Mouse (Mus musculus): ENCODE measurements around the gene N4bp1. TPM values are rescaled to one million over a fixed set of nuclear protein-coding genes. Genes with fewer than 3 reads are reported as not detected.

The N4bp1 gene
- polyA plus RNA-seq, 1 experiment, result 6.7 TPM

DNA sequence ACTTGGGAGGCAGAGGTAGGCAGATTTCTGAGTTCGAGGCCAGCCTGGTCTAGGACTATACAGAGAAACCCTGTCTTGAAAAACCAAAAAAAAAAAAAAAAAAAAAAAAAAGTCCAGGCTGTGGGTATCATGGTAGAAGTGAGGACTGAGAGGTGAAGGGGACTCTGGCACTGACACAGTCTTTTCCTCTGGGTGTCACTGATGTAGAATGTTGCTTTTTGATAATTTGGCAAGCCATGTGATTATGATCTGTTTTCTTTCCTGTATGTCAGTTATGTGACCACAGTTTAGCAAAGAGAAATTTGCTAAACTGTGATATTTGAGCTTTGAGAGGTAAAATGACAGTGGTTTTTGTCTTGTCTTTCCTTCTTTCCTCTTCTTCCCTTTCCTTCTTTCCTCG, 47.8 kb downstream of the N4bp1 start:
- no peaks in the 10 kb centered on the region for H3K27me3 ChIP-seq (ENCODE audit: control insufficient read depth, insufficient read depth, low read length)
- no peaks in the 10 kb centered on the region; the same call in 1 of the 2 replicates for H3K36me3 ChIP-seq (ENCODE audit: control insufficient read depth, insufficient read depth, low read length)
- H3K4me3 ChIP-seq (ENCODE audit: control insufficient read depth, low read depth, low read length), result no peak overlapping the region
- TF ChIP-seq CTCF (IDR thresholded peaks at IDR 0.05; ENCODE audit: control insufficient read depth, insufficient read depth, insufficient replicate concordance, low read depth, low read length) (no peak), POLR2A (IDR thresholded peaks at IDR 0.05; ENCODE audit: control insufficient read depth, low read depth, low read length) (no peak)
- H3K27ac ChIP-seq (ENCODE audit: control insufficient read depth, insufficient read depth, low read depth, low read length), result no peak overlapping the region
- H3K4me1 ChIP-seq (ENCODE audit: control insufficient read depth, insufficient read depth, low read length), result peaks cover 7% of the 10 kb centered on the region

DNA sequence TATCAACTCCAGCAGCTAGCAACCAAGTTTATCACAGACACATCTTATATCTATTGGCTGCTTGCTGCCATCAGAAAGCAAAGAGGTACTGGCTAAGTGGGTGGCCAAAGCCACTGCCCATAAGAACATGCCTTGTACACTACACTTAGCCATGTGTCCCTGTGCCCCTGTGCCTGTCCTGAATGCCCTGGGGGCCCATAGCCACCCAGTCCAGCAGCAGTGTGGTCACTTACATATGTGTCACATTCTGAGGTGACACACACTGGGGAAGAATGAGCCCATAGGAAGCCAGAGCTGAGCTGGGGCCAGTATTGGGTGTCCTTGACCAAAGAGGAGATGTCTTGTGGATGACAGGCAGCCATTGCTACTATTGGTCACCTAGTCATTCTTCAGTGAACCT, 49.2 kb downstream of the N4bp1 start:
- Histone ChIP-seq H3K4me3 (ENCODE audit: control insufficient read depth, low read depth, low read length) (no peak overlapping the region), H3K27me3 (ENCODE audit: control insufficient read depth, insufficient read depth, low read length) (no peaks in the 10 kb centered on the region), H3K27ac (ENCODE audit: control insufficient read depth, insufficient read depth, low read depth, low read length) (no peak overlapping the region), H3K4me1 (ENCODE audit: control insufficient read depth, insufficient read depth, low read length) (peaks cover 5% of the 10 kb centered on the region), H3K36me3 (ENCODE audit: control insufficient read depth, insufficient read depth, low read length) (no peaks in the 10 kb centered on the region)
- TF ChIP-seq CTCF (IDR thresholded peaks at IDR 0.05; ENCODE audit: control insufficient read depth, insufficient read depth, insufficient replicate concordance, low read depth, low read length), result no peak
- no peak for TF ChIP-seq POLR2A (IDR thresholded peaks at IDR 0.05; ENCODE audit: control insufficient read depth, low read depth, low read length)

DNA sequence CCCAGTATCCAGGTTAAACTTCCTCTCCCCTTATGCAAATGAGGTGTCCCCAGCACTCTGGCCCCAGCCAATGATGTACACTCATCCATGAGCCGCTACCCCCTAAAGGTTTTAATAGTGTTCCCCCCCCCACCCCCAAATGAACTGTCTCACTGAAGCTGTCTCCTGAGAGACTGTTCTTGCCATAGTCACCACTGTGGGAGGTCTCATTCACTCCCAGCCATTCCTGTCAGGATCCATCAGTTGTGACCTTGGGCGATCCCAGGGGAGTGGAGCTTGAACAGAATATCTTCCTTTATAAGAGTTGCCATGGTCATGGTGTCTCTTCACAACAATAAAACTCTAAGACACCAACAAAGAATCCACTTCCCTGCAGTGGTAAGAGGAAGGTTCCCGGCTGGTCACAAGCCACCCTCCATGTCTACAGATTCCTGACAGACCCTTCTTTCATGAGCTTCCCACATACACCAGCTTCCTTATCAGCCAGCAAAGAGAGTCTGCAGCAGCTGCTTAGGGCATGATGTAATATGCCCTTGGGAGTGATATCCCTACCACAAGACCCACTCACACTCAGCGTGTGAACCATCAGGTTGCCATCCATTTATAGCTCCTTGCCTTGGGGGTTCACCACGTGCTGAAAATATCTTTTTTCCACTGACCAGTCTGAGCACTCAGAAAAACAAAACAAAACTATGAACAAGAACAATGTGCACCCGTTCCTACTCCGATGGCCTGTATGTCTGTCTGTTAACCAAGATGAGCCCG, 50.4 kb downstream of the N4bp1 start:
- H3K27ac ChIP-seq (ENCODE audit: control insufficient read depth, insufficient read depth, low read depth, low read length), result no peak overlapping the region
- no peak overlapping the region for H3K4me3 ChIP-seq (ENCODE audit: control insufficient read depth, low read depth, low read length)
- no peak for TF ChIP-seq CTCF (IDR thresholded peaks at IDR 0.05; ENCODE audit: control insufficient read depth, insufficient read depth, insufficient replicate concordance, low read depth, low read length)
- TF ChIP-seq POLR2A (IDR thresholded peaks at IDR 0.05; ENCODE audit: control insufficient read depth, low read depth, low read length), result no peak
- H3K27me3 ChIP-seq (ENCODE audit: control insufficient read depth, insufficient read depth, low read length), result no peaks in the 10 kb centered on the region
- no peaks in the 10 kb centered on the region for H3K36me3 ChIP-seq (ENCODE audit: control insufficient read depth, insufficient read depth, low read length)
- H3K4me1 ChIP-seq (ENCODE audit: control insufficient read depth, insufficient read depth, low read length), result no peaks in the 10 kb centered on the region

DNA sequence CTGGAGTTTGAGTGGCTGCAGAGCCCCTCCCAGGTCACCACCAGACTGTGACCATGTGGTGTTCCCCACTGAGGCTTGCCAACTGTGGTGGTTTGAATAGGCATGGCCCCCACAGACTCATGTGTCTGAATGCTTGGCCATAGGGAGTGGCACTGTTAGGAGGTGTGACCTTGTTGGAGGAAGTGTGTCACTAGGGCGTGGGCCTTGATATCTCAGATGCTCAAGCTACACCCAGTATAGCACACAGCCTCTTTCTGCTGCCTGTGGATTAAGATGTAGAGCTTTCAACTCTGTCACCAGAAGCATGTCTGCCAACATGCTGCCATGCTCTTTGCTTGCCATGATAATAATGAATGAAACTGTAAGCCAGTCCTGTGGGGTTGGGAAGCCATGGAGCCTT, 51.1 kb downstream of the N4bp1 start:
- Histone ChIP-seq H3K27ac (ENCODE audit: control insufficient read depth, insufficient read depth, low read depth, low read length) (no peak overlapping the region), H3K4me3 (ENCODE audit: control insufficient read depth, low read depth, low read length) (no peak overlapping the region), H3K36me3 (ENCODE audit: control insufficient read depth, insufficient read depth, low read length) (no peaks in the 10 kb centered on the region), H3K4me1 (ENCODE audit: control insufficient read depth, insufficient read depth, low read length) (no peaks in the 10 kb centered on the region), H3K27me3 (ENCODE audit: control insufficient read depth, insufficient read depth, low read length) (no peaks in the 10 kb centered on the region)
- TF ChIP-seq POLR2A (IDR thresholded peaks at IDR 0.05; ENCODE audit: control insufficient read depth, low read depth, low read length) (no peak), CTCF (IDR thresholded peaks at IDR 0.05; ENCODE audit: control insufficient read depth, insufficient read depth, insufficient replicate concordance, low read depth, low read length) (no peak)

DNA sequence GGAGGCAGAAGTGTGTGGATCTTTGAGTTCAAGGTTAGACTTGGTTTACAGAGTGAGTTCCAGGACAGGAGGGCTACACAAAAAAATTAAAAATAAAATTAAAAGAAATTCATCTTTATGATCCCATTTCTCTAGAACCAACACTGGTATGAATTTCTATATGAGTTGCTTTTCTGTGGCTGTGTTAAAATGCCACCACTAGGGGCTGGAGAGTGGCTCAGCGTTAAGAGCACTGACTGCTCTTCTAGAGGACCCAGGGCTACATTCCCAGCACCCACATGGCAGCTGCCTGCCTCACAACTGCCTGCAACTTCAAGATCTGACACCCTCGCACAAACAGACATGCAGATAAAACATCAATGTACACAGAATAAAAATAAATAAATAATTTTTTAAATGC, 56.1 kb downstream of the N4bp1 start:
- TF ChIP-seq CTCF (IDR thresholded peaks at IDR 0.05; ENCODE audit: control insufficient read depth, insufficient read depth, insufficient replicate concordance, low read depth, low read length), result no peak
- no peaks in the 10 kb centered on the region for H3K4me1 ChIP-seq (ENCODE audit: control insufficient read depth, insufficient read depth, low read length)
- no peak overlapping the region for H3K4me3 ChIP-seq (ENCODE audit: control insufficient read depth, low read depth, low read length)

DNA sequence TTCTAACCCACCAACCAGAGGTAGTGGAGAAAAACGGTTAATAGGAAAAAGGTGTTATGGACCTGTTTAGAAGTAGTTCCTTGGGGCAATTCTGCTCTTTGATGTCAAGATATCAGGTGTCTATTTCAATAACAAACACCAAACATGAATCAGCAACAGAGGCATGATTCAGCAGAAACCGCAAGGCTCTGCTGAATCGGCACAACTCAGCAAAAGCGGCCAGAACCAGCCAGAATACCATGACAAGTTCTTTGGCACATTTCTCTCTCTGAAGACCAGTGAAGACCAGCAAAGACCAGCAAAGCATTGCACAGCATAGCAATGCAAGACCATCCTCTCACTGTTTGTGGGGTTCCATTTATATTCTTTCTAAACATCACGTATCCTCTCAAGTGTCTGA, 57.9 kb downstream of the N4bp1 start:
- Histone ChIP-seq H3K4me1 (ENCODE audit: control insufficient read depth, insufficient read depth, low read length) (no peaks in the 10 kb centered on the region), H3K27me3 (ENCODE audit: control insufficient read depth, insufficient read depth, low read length) (no peaks in the 10 kb centered on the region), H3K36me3 (ENCODE audit: control insufficient read depth, insufficient read depth, low read length) (no peaks in the 10 kb centered on the region), H3K27ac (ENCODE audit: control insufficient read depth, insufficient read depth, low read depth, low read length) (no peak overlapping the region), H3K4me3 (ENCODE audit: control insufficient read depth, low read depth, low read length) (no peak overlapping the region)
- TF ChIP-seq POLR2A (IDR thresholded peaks at IDR 0.05; ENCODE audit: control insufficient read depth, low read depth, low read length) (no peak), CTCF (IDR thresholded peaks at IDR 0.05; ENCODE audit: control insufficient read depth, insufficient read depth, insufficient replicate concordance, low read depth, low read length) (no peak)

More for the DNA sequence above, 56.1 kb downstream of the N4bp1 start:
- Histone ChIP-seq H3K27ac (ENCODE audit: control insufficient read depth, insufficient read depth, low read depth, low read length) (no peak overlapping the region), H3K27me3 (ENCODE audit: control insufficient read depth, insufficient read depth, low read length) (no peaks in the 10 kb centered on the region), H3K36me3 (ENCODE audit: control insufficient read depth, insufficient read depth, low read length) (no peaks in the 10 kb centered on the region)

DNA sequence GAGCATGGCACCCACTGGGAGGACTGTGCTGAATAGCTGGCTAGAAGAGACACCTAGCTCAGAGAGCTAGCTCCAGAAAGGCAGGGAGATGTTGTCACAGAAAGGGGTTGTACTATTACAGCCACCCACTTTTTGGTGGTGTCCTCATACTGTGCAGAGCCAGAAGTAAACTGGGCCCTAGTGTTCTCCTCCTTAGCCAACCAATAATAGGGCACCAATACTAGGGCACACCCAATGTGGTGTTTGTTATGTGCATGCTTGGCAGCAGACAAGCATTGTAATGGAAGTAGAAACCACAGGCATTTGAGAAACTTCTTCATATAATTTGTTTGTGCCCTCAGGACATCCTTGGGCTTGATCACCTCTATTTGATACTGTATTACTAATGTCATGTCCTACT, 58.5 kb downstream of the N4bp1 start:
- no peak overlapping the region for H3K4me3 ChIP-seq (ENCODE audit: control insufficient read depth, low read depth, low read length)
- H3K4me1 ChIP-seq (ENCODE audit: control insufficient read depth, insufficient read depth, low read length), result no peaks in the 10 kb centered on the region
- H3K27ac ChIP-seq (ENCODE audit: control insufficient read depth, insufficient read depth, low read depth, low read length), result no peak overlapping the region
- TF ChIP-seq POLR2A (IDR thresholded peaks at IDR 0.05; ENCODE audit: control insufficient read depth, low read depth, low read length) (no peak), CTCF (IDR thresholded peaks at IDR 0.05; ENCODE audit: control insufficient read depth, insufficient read depth, insufficient replicate concordance, low read depth, low read length) (no peak)
- no peaks in the 10 kb centered on the region for H3K27me3 ChIP-seq (ENCODE audit: control insufficient read depth, insufficient read depth, low read length)
- no peaks in the 10 kb centered on the region for H3K36me3 ChIP-seq (ENCODE audit: control insufficient read depth, insufficient read depth, low read length)
